In genomic region chr10:79983205-79983604, GRCm38 (mm10) we compare ENCODE assay signal across 8 mouse cellular contexts. TPM values are rescaled to one million over a fixed set of nuclear protein-coding genes. Genes with fewer than 3 reads are reported as not detected.
DNase-seq lines count a peak whose midpoint lies in the region; ATAC-seq and TF ChIP-seq lines count a peak whose summit lies in the region.

No protein-coding gene starts in this region.

- ATAC-seq in kidney, embryonic 16.5 days (ENCODE audit: low FRiP score, low TSS enrichment) = no peak
- no peak for ATAC-seq in hindbrain, embryonic 12.5 days (ENCODE audit: low FRiP score)
- no peak for ATAC-seq in midbrain, embryonic 14.5 days (ENCODE audit: low FRiP score, low TSS enrichment)
- no peak for ATAC-seq in frontal cortex, adult (ENCODE audit: low TSS enrichment)

- no peak for DNase-seq in kidney, adult 18-20 months
- DNase-seq in midbrain, embryonic 14.5 days = no peak
- no peak for DNase-seq in left cerebral cortex, adult 8-10 months (ENCODE audit: low spot score in 2 of 2)
- DNase-seq in c-Kit-positive CD71-positive TER-119-positive erythroid progenitor cells, embryonic 14.5 days (ENCODE audit: low spot score) = no peak

- no peak for TF ChIP-seq CTCF in bone marrow macrophage, adult 2 months (IDR thresholded peaks at IDR 0.05; ENCODE audit: low read depth, low read length)

- peak overlapping the region; percentile 96; the same call in 1 of the 2 replicates for H3K27ac ChIP-seq in kidney, embryonic 16.5 days (ENCODE audit: low read length)
- peak overlapping the region; percentile 5; the same call in 1 of the 2 replicates for H3K27ac ChIP-seq in bone marrow macrophage, adult 2 months (ENCODE audit: insufficient read depth, low read depth, low read length)
- H3K27ac ChIP-seq in hindbrain, embryonic 12.5 days = no peak overlapping the region
- H3K27ac ChIP-seq in midbrain, embryonic 14.5 days (replicated peaks; ENCODE audit: low read depth, low read length) = peak overlapping the region; percentile 92

- H3K27me3 ChIP-seq in kidney, embryonic 16.5 days (ENCODE audit: insufficient read depth, low read length) = no peaks in the 10 kb centered on the region
- peaks cover 17% of the 10 kb centered on the region for H3K27me3 ChIP-seq in hindbrain, embryonic 12.5 days
- H3K27me3 ChIP-seq in midbrain, embryonic 14.5 days (ENCODE audit: control insufficient read depth, insufficient read depth, low read length) = peaks cover 12% of the 10 kb centered on the region

- peaks cover 45% of the 10 kb centered on the region for H3K4me1 ChIP-seq in kidney, embryonic 16.5 days (ENCODE audit: insufficient read depth, low read length)
- peaks cover 17% of the 10 kb centered on the region for H3K4me1 ChIP-seq in bone marrow macrophage, adult 2 months (ENCODE audit: control insufficient read depth, insufficient read depth, low read length)
- peaks cover 32% of the 10 kb centered on the region for H3K4me1 ChIP-seq in hindbrain, embryonic 12.5 days
- peaks cover 18% of the 10 kb centered on the region for H3K4me1 ChIP-seq in midbrain, embryonic 14.5 days (ENCODE audit: control insufficient read depth, insufficient read depth, low read length)

- WGBS in kidney, embryonic 16.5 days = 72% methylated on average over 5 of the region's 5 CpGs
- WGBS in hindbrain, embryonic 12.5 days = 73% methylated on average over 5 of the region's 5 CpGs
- WGBS in midbrain, embryonic 14.5 days = 77% methylated on average over 5 of the region's 5 CpGs

- H3K36me3 ChIP-seq in kidney, embryonic 16.5 days (ENCODE audit: insufficient read depth, low read length) = peaks cover 13% of the 10 kb centered on the region
- H3K36me3 ChIP-seq in hindbrain, embryonic 12.5 days = peaks cover 17% of the 10 kb centered on the region
- H3K36me3 ChIP-seq in midbrain, embryonic 14.5 days (ENCODE audit: control insufficient read depth, insufficient read depth, low read length) = peaks cover 13% of the 10 kb centered on the region

- no peak for TF ChIP-seq POLR2A in bone marrow macrophage, adult 2 months (IDR thresholded peaks at IDR 0.05; ENCODE audit: borderline replicate concordance, low read depth, low read length)

- peak overlapping the region; percentile 89 for H3K9ac ChIP-seq in kidney, embryonic 16.5 days (replicated peaks; ENCODE audit: low read length)
- peak overlapping the region; percentile 91 for H3K9ac ChIP-seq in hindbrain, embryonic 12.5 days
- H3K9ac ChIP-seq in midbrain, embryonic 14.5 days (replicated peaks; ENCODE audit: low read length) = peak overlapping the region; percentile 80

- H3K9me3 ChIP-seq in kidney, embryonic 16.5 days (ENCODE audit: low read length) = no peaks in the 10 kb centered on the region
- H3K9me3 ChIP-seq in hindbrain, embryonic 12.5 days (replicated peaks) = no peaks in the 10 kb centered on the region
- H3K9me3 ChIP-seq in midbrain, embryonic 14.5 days (ENCODE audit: control insufficient read depth, low read length) = no peaks in the 10 kb centered on the region

- peak overlapping the region; percentile 95 for H3K4me2 ChIP-seq in kidney, embryonic 16.5 days (replicated peaks; ENCODE audit: low read depth, low read length)
- peak overlapping the region; percentile 94 for H3K4me2 ChIP-seq in hindbrain, embryonic 12.5 days (replicated peaks)
- peak overlapping the region; percentile 88 for H3K4me2 ChIP-seq in midbrain, embryonic 14.5 days (ENCODE audit: low read length)

- H3K4me3 ChIP-seq in kidney, embryonic 16.5 days (ENCODE audit: low read length) = peak overlapping the region; percentile 81
- H3K4me3 ChIP-seq in bone marrow macrophage, adult 2 months (ENCODE audit: insufficient read depth, low read length) = peak overlapping the region; percentile 90
- peak overlapping the region; percentile 74 for H3K4me3 ChIP-seq in hindbrain, embryonic 12.5 days
- peak overlapping the region; percentile 63 for H3K4me3 ChIP-seq in midbrain, embryonic 14.5 days (replicated peaks; ENCODE audit: low read depth, low read length)

RNA-seq across cellular contexts. Expression of gene Tmem259, which starts 0.9 kb away (rescaled TPM):
- 10.8 and 11.2 TPM in 2 replicates for polyA plus RNA-seq in kidney, embryonic 16.5 days (2015; fragmentation: Nextera tagmentation; extraction: Ambion mirVana)
- 86.5 and 101 TPM in 2 replicates for polyA plus RNA-seq in bone marrow macrophage, adult 2 months (2012; ENCODE audit: insufficient read depth, insufficient read length, missing spikeins)
- polyA plus RNA-seq in hindbrain, embryonic 12.5 days (2016; fragmentation: Nextera tagmentation; extraction: Ambion mirVana) = 23.1 and 25.5 TPM in 2 replicates
- polyA plus RNA-seq in midbrain, embryonic 14.5 days (2014; fragmentation: Nextera tagmentation; extraction: Ambion mirVana) = 20.7 and 28.4 TPM in 2 replicates
- total RNA-seq in left cerebral cortex, adult 8-10 months (2022) = 100 to 1,000 TPM; 105 to 117 (median 113) TPM

RNA-seq across cellular contexts. Expression of gene Cnn2, which starts 5.2 kb away (rescaled TPM):
- polyA plus RNA-seq in kidney, embryonic 16.5 days (2015; fragmentation: Nextera tagmentation; extraction: Ambion mirVana) = 309 and 332 TPM in 2 replicates
- 37.5 and 41.5 TPM in 2 replicates for polyA plus RNA-seq in bone marrow macrophage, adult 2 months (2012; ENCODE audit: insufficient read depth, insufficient read length, missing spikeins)
- 178 and 204 TPM in 2 replicates for polyA plus RNA-seq in hindbrain, embryonic 12.5 days (2016; fragmentation: Nextera tagmentation; extraction: Ambion mirVana)
- polyA plus RNA-seq in midbrain, embryonic 14.5 days (2014; fragmentation: Nextera tagmentation; extraction: Ambion mirVana) = 10.9 and 35.0 TPM in 2 replicates
- 1 to 10 TPM; 5.4 to 6.7 (median 6.3) TPM for total RNA-seq in left cerebral cortex, adult 8-10 months (2022)

RNA-seq across cellular contexts. Expression of gene Grin3b, which starts 12.7 kb away (rescaled TPM):
- polyA plus RNA-seq in kidney, embryonic 16.5 days (2015; fragmentation: Nextera tagmentation; extraction: Ambion mirVana) = 0.54 and 0.71 TPM in 2 replicates
- polyA plus RNA-seq in bone marrow macrophage, adult 2 months (2012; ENCODE audit: insufficient read depth, insufficient read length, missing spikeins) = 0.65 and 0.91 TPM in 2 replicates
- 0.23 and 0.44 TPM in 2 replicates for polyA plus RNA-seq in hindbrain, embryonic 12.5 days (2016; fragmentation: Nextera tagmentation; extraction: Ambion mirVana)
- 0.39 and 0.53 TPM in 2 replicates for polyA plus RNA-seq in midbrain, embryonic 14.5 days (2014; fragmentation: Nextera tagmentation; extraction: Ambion mirVana)
- under 1 TPM; 0.23 to 0.30 (median 0.24) TPM for total RNA-seq in left cerebral cortex, adult 8-10 months (2022)

RNA-seq across cellular contexts. Expression of gene Abca7, which starts 13.1 kb away (rescaled TPM):
- polyA plus RNA-seq in kidney, embryonic 16.5 days (2015; fragmentation: Nextera tagmentation; extraction: Ambion mirVana) = 4.2 and 4.4 TPM in 2 replicates
- polyA plus RNA-seq in bone marrow macrophage, adult 2 months (2012; ENCODE audit: insufficient read depth, insufficient read length, missing spikeins) = 24.6 and 27.5 TPM in 2 replicates
- 6.9 and 7.7 TPM in 2 replicates for polyA plus RNA-seq in hindbrain, embryonic 12.5 days (2016; fragmentation: Nextera tagmentation; extraction: Ambion mirVana)
- polyA plus RNA-seq in midbrain, embryonic 14.5 days (2014; fragmentation: Nextera tagmentation; extraction: Ambion mirVana) = 3.7 and 4.1 TPM in 2 replicates
- total RNA-seq in left cerebral cortex, adult 8-10 months (2022) = 10 to 100 TPM; 11.0 to 12.3 (median 12.0) TPM

RNA-seq across cellular contexts. Expression of gene Wdr18, which starts 23.3 kb away (rescaled TPM):
- polyA plus RNA-seq in kidney, embryonic 16.5 days (2015; fragmentation: Nextera tagmentation; extraction: Ambion mirVana) = 101 and 113 TPM in 2 replicates
- 32.2 and 35.8 TPM in 2 replicates for polyA plus RNA-seq in bone marrow macrophage, adult 2 months (2012; ENCODE audit: insufficient read depth, insufficient read length, missing spikeins)
- polyA plus RNA-seq in hindbrain, embryonic 12.5 days (2016; fragmentation: Nextera tagmentation; extraction: Ambion mirVana) = 89.4 and 100 TPM in 2 replicates
- polyA plus RNA-seq in midbrain, embryonic 14.5 days (2014; fragmentation: Nextera tagmentation; extraction: Ambion mirVana) = 89.6 and 117 TPM in 2 replicates
- 10 to 100 TPM; 38.5 to 48.2 (median 44.6) TPM for total RNA-seq in left cerebral cortex, adult 8-10 months (2022)
